Mouse (Mus musculus) midbrain, embryonic 13.5 days (tissue): Measurements from ENCODE around the gene Zdhhc9. TPM values are rescaled to one million over a fixed set of nuclear protein-coding genes. Genes with fewer than 3 reads are reported as not detected.

Source experiments
- polyA plus RNA-seq: library from polyadenylated mRNA; unstranded; fragments of >200 nt; fragmentation: Nextera tagmentation; extraction: Ambion mirVana; gene quantifications from 2 replicates; pipeline ENCODE4 v1.2.1, GENCODE M21; 2015

Gene Zdhhc9
- polyA plus RNA-seq, 1 experiment from 2014 or later, result 8.6 TPM

Other genes starting within 250 kb of the Zdhhc9 start
- 3.3 and 4.0 TPM in 2 replicates for gene Apln, start 174.0 kb downstream of the Zdhhc9 start, polyA plus RNA-seq
- gene Xpnpep2, start 100.2 kb downstream of the Zdhhc9 start, polyA plus RNA-seq, result 0.93 and 1.3 TPM in 2 replicates
- gene Sash3, start 62.4 kb downstream of the Zdhhc9 start, polyA plus RNA-seq, result 0.85 and 0.93 TPM in 2 replicates
- 19.0 and 20.9 TPM in 2 replicates for gene Utp14a, start 48.0 kb upstream of the Zdhhc9 start, polyA plus RNA-seq
- 6.6 TPM in 2 replicates for gene Bcorl1, start 132.5 kb upstream of the Zdhhc9 start, polyA plus RNA-seq